Mouse (Mus musculus): Measurements from ENCODE around the gene Cyp2c23. TPM values are rescaled to one million over a fixed set of nuclear protein-coding genes. Genes with fewer than 3 reads are reported as not detected.

Gene Cyp2c23
- total and polyA plus RNA-seq, 3 experiments: 0.35 to 1.7 (median 0.62) TPM

GRCm38 (mm10) chr19:44023066-44023465 is 5.9 kb downstream of the Cyp2c23 start:
- no peak for DNase-seq

- DNase-seq: peak; percentile 81
Observed at GRCm38 (mm10) chr19:44021502-44021901, 7.5 kb downstream of the Cyp2c23 start.

- no peak for DNase-seq
Observed at GRCm38 (mm10) chr19:44019739-44020138, 9.3 kb downstream of the Cyp2c23 start.

- no peak for DNase-seq
Observed at GRCm38 (mm10) chr19:44013862-44014261, 15.1 kb downstream of the Cyp2c23 start.

- no peak for DNase-seq
Observed at GRCm38 (mm10) chr19:44008784-44009183, 20.2 kb downstream of the Cyp2c23 start.

GRCm38 (mm10) chr19:44007186-44007585 is 21.8 kb downstream of the Cyp2c23 start:
- no peak for DNase-seq

GRCm38 (mm10) chr19:44005025-44005424 is 24.0 kb downstream of the Cyp2c23 start:
- no peak for DNase-seq

- DNase-seq: no peak
Observed at GRCm38 (mm10) chr19:44004261-44004660, 24.7 kb downstream of the Cyp2c23 start.

- no peak for DNase-seq
Observed at GRCm38 (mm10) chr19:44000720-44001119, 28.3 kb downstream of the Cyp2c23 start.

GRCm38 (mm10) chr19:44000061-44000460 is 28.9 kb downstream of the Cyp2c23 start:
- no peak for DNase-seq

GRCm38 (mm10) chr19:43998802-43999527 is 30.0 kb downstream of the Cyp2c23 start:
- no peak for DNase-seq

GRCm38 (mm10) chr19:43998101-43998500 is 30.9 kb downstream of the Cyp2c23 start:
- DNase-seq: no peak

GRCm38 (mm10) chr19:43995427-43995826 is 33.6 kb downstream of the Cyp2c23 start:
- no peak for DNase-seq

GRCm38 (mm10) chr19:43992464-43992863 is 36.5 kb downstream of the Cyp2c23 start:
- peak; percentile 14 for DNase-seq

- DNase-seq: no peak
Observed at GRCm38 (mm10) chr19:43990362-43990761, 38.6 kb downstream of the Cyp2c23 start.

- peak; percentile 7 for DNase-seq
Observed at GRCm38 (mm10) chr19:43986069-43986794, 42.8 kb downstream of the Cyp2c23 start, which contains the start of gene Cpn1. Cpn1 (minus strand) TSS chr19:43986556.

GRCm38 (mm10) chr19:43981992-43982391 is 47.0 kb downstream of the Cyp2c23 start:
- no peak for DNase-seq

GRCm38 (mm10) chr19:43980711-43981110 is 48.3 kb downstream of the Cyp2c23 start:
- DNase-seq: no peak

GRCm38 (mm10) chr19:43977799-43978198 is 51.2 kb downstream of the Cyp2c23 start:
- no peak for DNase-seq

GRCm38 (mm10) chr19:43976661-43977060 is 52.3 kb downstream of the Cyp2c23 start:
- no peak for DNase-seq

GRCm38 (mm10) chr19:43974221-43974620 is 54.8 kb downstream of the Cyp2c23 start:
- DNase-seq: no peak

- DNase-seq: no peak
Observed at GRCm38 (mm10) chr19:43973711-43974110, 55.3 kb downstream of the Cyp2c23 start.

- no peak for DNase-seq
Observed at GRCm38 (mm10) chr19:43972129-43972528, 56.9 kb downstream of the Cyp2c23 start.
